Mouse (Mus musculus) layer of hippocampus, adult 9-11 months (tissue): ENCODE measurements around the gene Ostm1.
A peak's percentile ranks its signal among the peaks of the same experiment; 100 is the strongest.

Experiments
- DNase-seq: peaks from one replicate; pipeline ENCODE4 v3.0.0; 2022

Gene Ostm1

GRCm38 (mm10) chr10:42682421-42682820 is 98.8 kb downstream of the Ostm1 start:
- no peak for DNase-seq

GRCm38 (mm10) chr10:42687873-42688272 is 104.3 kb downstream of the Ostm1 start:
- no peak for DNase-seq

GRCm38 (mm10) chr10:42689694-42690093 is 106.1 kb downstream of the Ostm1 start:
- no peak for DNase-seq

GRCm38 (mm10) chr10:42690233-42691028 is 106.8 kb downstream of the Ostm1 start:
- no peak for DNase-seq

- DNase-seq: no peak
These were observed 107.4 kb downstream of the Ostm1 start for GRCm38 (mm10) chr10:42691051-42691450.

- no peak for DNase-seq
These were observed 108.5 kb downstream of the Ostm1 start for GRCm38 (mm10) chr10:42692095-42692494.

GRCm38 (mm10) chr10:42692794-42693193 is 109.2 kb downstream of the Ostm1 start:
- no peak for DNase-seq

- no peak for DNase-seq
These were observed 109.9 kb downstream of the Ostm1 start for GRCm38 (mm10) chr10:42693482-42693881.

GRCm38 (mm10) chr10:42696361-42696760 is 112.7 kb downstream of the Ostm1 start:
- no peak for DNase-seq

- peak; percentile 45 for DNase-seq
These were observed 113.4 kb downstream of the Ostm1 start for GRCm38 (mm10) chr10:42697007-42697406.

- DNase-seq: no peak
These were observed 114.8 kb downstream of the Ostm1 start for GRCm38 (mm10) chr10:42698375-42698774.

- no peak for DNase-seq
These were observed 115.4 kb downstream of the Ostm1 start for GRCm38 (mm10) chr10:42698994-42699393.

GRCm38 (mm10) chr10:42702111-42702510 is 118.5 kb downstream of the Ostm1 start:
- no peak for DNase-seq

- DNase-seq: no peak
These were observed 131.1 kb downstream of the Ostm1 start for GRCm38 (mm10) chr10:42714676-42715075.

GRCm38 (mm10) chr10:42715366-42716035 is 131.9 kb downstream of the Ostm1 start:
- no peak for DNase-seq

- DNase-seq: no peak
These were observed 138.5 kb downstream of the Ostm1 start for GRCm38 (mm10) chr10:42722116-42722515.

- no peak for DNase-seq
These were observed 139.9 kb downstream of the Ostm1 start for GRCm38 (mm10) chr10:42723275-42724232.

- no peak for DNase-seq
These were observed 146.0 kb downstream of the Ostm1 start for GRCm38 (mm10) chr10:42729607-42730006.

GRCm38 (mm10) chr10:42734546-42735060 is 151.0 kb downstream of the Ostm1 start:
- DNase-seq: peak; percentile 7

- DNase-seq: no peak
These were observed 168.2 kb downstream of the Ostm1 start for GRCm38 (mm10) chr10:42751813-42752212.
